Mouse (Mus musculus): ENCODE results near the gene Gm44805.

GRCm38 (mm10) chr7:19632720-19633119 is 48.5 kb downstream of the Gm44805 start:
- TF ChIP-seq CTCF (IDR thresholded peaks at IDR 0.05; ENCODE audit: low read depth) (no peak), EP300 (IDR thresholded peaks at IDR 0.05; ENCODE audit: low read depth) (no peak)

All from heart, postnatal 0 days (tissue).